Mouse (Mus musculus): ENCODE measurements around the gene Esrrg.

Esrrg gene

GRCm38 (mm10) chr1:187826140-187826539 is 217.5 kb downstream of the Esrrg start:
- no peak for DNase-seq (ENCODE audit: low read depth in 1 of 2, low spot score in 2 of 2)

GRCm38 (mm10) chr1:187826869-187827268 is 218.3 kb downstream of the Esrrg start:
- no peak for DNase-seq (ENCODE audit: low read depth in 1 of 2, low spot score in 2 of 2)

DNA sequence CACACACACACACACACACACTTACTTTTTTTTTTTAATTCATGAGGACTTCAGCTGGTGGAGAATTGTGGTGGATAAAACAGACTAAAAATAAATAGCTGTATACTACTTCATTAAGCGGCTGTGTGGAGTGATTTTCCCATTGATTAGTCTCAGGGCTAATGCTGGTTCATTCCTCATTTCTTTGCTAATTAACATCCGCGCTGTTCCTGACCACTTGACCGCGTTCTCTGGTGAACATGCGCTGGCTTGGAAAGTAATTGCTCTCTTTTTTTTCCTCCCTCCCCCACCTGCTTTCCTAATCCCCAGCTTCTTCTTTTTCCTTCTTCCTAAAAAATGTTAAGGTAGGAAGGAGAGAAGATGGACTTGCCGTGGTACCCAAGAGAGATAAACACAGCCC is 222.3 kb downstream of the Esrrg start:
- DNase-seq (ENCODE audit: low read depth in 1 of 2, low spot score in 2 of 2), result no peak

GRCm38 (mm10) chr1:187832851-187833250 is 224.3 kb downstream of the Esrrg start:
- DNase-seq (ENCODE audit: low read depth in 1 of 2, low spot score in 2 of 2), result no peak

- DNase-seq (ENCODE audit: low read depth in 1 of 2, low spot score in 2 of 2), result no peak
Observed at GRCm38 (mm10) chr1:187834576-187834975, 226.0 kb downstream of the Esrrg start.

DNA sequence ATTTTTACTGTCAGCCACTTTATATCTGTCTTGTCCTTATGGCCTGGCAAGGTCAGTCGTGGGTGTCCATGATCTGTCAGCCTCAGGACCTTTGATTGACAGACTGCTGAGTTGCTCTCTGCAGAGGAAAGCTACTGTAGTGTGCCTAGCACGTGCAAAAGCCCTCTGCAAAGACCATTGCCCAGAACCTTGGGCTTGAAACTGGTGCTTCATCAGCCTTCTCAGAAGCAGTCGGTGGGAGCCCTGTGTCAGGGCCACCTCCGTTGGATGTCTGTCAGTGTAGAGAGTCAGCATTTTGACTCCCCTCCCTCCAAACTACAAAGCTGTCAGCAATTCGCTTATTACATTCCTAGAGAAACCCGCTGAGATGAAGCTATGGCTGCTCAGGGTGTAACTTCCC is 227.8 kb downstream of the Esrrg start:
- no peak for DNase-seq (ENCODE audit: low read depth in 1 of 2, low spot score in 2 of 2)

- no peak for DNase-seq (ENCODE audit: low read depth in 1 of 2, low spot score in 2 of 2)
Observed at GRCm38 (mm10) chr1:187836876-187837275, 228.3 kb downstream of the Esrrg start.

DNA sequence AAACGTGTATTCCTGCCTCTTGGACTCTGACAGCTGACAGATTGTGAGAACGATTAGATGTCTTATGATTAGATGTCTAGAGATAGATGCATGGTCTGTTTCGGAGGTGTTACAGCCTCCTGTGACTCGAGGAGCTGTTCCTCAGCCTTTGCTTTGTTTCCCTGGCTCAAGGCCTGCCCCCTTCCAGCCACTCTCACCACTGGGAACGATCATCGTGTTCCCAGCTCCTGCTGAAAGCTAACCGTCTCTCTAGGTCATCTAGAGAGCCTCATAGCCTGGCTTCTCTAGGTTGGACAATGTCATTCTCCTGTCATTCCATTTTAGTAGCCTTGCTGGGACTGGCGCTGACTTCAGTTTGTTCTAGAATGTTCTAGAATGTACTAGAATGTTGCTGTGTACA is 233.0 kb downstream of the Esrrg start:
- DNase-seq (ENCODE audit: low read depth in 1 of 2, low spot score in 2 of 2), result no peak

DNA sequence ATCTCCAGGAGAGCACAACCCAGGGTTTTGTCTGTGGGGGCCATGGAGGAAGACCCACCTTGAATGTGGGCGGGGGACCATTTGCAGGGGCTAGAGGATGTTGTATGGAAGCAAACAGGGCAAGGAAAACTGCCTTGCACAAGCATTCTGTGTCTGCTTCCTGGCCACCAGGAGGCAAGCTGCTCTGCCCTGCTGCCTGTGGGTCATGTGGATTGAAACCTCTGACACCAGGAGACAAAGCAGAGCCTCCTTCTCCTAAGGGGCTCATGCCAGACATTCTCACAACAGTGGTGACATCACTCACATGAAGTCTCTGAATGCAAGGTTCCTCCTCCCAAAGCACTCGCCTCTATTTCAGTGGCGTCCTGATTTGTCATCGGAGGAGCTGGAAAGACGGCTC is 234.1 kb downstream of the Esrrg start:
- no peak for DNase-seq (ENCODE audit: low read depth in 1 of 2, low spot score in 2 of 2)

DNA sequence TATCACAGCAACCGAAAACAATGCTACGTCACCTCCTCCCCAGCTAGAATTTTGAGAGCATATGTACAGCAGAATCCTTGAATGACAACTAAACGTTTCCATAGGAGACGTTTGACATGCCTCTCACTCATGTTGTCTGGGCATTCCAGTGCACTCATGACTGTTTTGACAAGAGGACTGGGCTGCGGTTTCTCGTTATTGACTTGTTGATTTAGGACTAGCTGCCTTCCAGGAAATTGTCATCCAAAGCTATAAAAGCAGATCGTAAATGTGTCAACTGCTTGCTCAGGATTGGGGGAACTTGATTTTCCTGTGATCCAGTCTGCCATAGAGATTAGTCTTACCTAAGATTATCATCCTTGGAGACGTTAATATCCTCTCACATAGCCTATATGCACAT is 245.6 kb downstream of the Esrrg start:
- no peak for DNase-seq (ENCODE audit: low read depth in 1 of 2, low spot score in 2 of 2)

DNA sequence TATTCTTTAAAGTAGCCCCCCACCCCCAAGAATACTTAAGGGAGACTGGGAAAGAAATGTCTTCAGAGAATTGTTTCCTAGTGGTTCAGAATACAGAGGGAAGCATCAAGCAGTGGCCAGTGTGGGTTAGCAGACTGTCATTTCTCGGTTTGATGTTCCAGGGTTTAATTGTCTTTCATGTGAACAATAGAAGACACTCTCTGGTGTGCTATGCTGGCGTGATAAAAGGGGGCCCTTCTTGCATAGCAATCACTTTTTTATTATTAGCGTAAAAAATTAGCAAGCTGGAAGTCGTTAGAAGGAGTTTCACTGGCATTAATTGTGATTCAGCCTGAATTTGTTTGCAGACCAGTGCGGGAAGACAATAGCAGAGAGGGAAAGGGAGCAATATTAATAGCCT is 253.7 kb downstream of the Esrrg start:
- DNase-seq (ENCODE audit: low read depth in 1 of 2, low spot score in 2 of 2), result no peak

- no peak for DNase-seq (ENCODE audit: low read depth in 1 of 2, low spot score in 2 of 2)
Observed at GRCm38 (mm10) chr1:187868427-187868826, 259.8 kb downstream of the Esrrg start.

- DNase-seq (ENCODE audit: low read depth in 1 of 2, low spot score in 2 of 2), result no peak
Observed at GRCm38 (mm10) chr1:187872208-187872607, 263.6 kb downstream of the Esrrg start.

DNA sequence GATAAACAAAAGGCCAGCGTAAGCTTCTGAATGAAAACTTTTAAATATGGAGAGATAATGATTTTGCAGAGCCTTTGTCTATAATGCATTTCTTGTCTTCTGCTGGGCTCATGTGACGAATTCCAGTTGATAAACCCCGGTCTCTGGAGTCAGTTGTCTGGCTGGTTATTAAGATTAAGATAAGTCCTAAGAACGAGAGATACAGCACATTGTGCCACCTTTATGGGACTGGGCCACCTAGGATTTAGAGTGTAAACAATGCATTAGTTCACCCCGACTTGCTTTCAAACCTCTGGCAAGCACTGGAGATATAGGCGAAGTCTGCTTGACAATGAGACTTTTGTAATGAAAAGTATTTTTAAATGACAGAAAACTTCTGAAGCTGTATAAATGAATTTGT is 264.2 kb downstream of the Esrrg start:
- DNase-seq (ENCODE audit: low read depth in 1 of 2, low spot score in 2 of 2), result no peak

DNA sequence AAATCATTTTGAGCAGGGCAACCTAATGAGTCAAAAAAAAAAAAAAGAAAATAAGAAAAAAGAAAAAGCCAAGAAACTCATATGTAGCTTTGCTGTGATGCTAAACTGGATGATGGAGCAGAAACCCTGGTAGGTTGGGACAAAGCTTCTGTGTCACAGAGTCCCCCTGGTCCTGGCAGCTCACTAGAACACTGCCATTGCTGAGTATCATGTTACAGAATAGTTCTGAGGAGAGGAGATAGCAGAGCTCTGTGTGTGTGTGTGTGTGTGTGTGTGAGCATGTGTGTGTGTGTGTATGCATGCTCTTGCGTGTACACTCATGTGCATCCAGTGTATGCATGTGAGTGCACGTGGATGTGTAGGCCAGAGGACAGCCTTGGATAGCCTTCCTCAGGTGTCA is 265.2 kb downstream of the Esrrg start:
- DNase-seq (ENCODE audit: low read depth in 1 of 2, low spot score in 2 of 2), result no peak

- no peak for DNase-seq (ENCODE audit: low read depth in 1 of 2, low spot score in 2 of 2)
Observed at GRCm38 (mm10) chr1:187887270-187887669, 278.7 kb downstream of the Esrrg start.

DNA sequence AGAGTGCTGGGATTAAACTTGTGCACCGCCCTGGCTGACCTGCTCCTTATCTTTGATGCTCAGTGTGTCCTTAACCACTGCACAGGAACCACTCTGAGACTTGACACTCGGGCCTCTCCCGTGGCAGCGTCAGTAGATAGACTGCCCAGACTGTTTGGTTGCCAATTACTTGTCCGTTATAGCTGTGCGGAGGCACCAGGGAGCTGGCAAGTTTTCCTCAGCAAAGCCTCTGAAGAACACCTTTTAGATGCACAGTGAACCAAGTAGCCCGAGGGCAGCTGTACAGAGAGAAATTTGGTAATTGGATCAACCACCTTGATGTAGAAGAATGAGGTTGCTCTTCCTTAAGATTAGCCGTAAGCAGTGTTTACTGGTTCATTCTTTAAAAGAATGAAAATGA is 279.6 kb downstream of the Esrrg start:
- DNase-seq (ENCODE audit: low read depth in 1 of 2, low spot score in 2 of 2), result no peak

- DNase-seq (ENCODE audit: low read depth in 1 of 2, low spot score in 2 of 2), result no peak
Observed at GRCm38 (mm10) chr1:187889096-187889495, 280.5 kb downstream of the Esrrg start.

GRCm38 (mm10) chr1:187891262-187891661 is 282.7 kb downstream of the Esrrg start:
- no peak for DNase-seq (ENCODE audit: low read depth in 1 of 2, low spot score in 2 of 2)

DNA sequence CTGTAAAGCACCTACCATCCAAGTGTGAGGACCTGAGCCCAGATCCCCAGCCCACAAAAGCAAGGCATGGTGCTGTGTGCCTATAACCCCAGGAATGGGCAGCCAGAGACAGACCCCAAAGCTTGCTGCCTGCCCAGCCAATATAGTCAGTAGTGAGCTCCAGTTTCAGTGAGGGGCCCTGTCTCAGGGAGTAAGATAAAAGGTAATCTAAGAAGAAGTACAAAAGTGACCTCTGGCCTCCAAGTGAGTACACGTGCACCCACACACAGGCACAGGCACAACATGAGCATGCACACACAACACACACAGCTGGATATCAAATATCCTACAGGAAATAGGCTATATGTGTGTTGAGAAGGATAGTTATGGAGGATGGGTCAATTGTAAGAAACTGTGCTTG is 286.9 kb downstream of the Esrrg start:
- DNase-seq (ENCODE audit: low read depth in 1 of 2, low spot score in 2 of 2), result no peak

- no peak for DNase-seq (ENCODE audit: low read depth in 1 of 2, low spot score in 2 of 2)
Observed at GRCm38 (mm10) chr1:187896291-187896690, 287.7 kb downstream of the Esrrg start.

DNA sequence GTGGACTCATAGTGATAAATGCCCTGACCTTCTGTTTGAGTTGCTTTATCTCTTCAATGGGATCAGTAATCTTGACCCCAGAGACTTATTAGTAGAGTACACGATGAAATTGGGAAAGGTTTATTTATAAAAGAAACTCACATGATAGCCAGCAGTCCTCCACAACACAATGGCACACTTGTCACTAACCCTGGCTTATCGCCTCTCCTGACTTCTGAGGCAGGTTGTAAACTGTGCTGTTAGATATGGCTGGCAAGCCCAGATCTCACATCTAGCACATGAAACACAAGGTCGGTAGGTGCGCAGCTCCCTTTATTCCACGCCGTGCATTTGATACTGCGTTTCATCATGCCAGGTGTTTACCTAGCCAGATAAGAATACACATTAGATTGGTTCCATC is 288.3 kb downstream of the Esrrg start:
- no peak for DNase-seq (ENCODE audit: low read depth in 1 of 2, low spot score in 2 of 2)

DNA sequence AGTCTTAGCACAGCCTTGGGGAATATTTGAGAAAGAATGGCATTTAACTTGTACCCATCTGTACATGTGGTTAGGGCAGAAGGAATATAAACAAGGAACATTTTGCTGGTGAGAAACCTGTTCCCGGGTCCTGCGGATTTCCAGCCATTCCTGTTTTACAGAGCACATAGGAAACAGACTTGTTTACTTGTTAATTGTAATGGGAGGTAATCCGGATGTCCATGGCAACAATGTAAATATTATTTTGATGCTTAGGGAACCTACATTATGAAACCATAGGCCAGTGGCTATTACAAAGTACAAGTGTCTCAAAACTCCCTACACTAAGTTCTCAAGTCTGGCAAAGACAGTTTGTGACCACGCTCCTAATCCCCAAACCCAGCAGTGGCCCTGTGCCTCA is 290.9 kb downstream of the Esrrg start:
- no peak for DNase-seq (ENCODE audit: low read depth in 1 of 2, low spot score in 2 of 2)

DNA sequence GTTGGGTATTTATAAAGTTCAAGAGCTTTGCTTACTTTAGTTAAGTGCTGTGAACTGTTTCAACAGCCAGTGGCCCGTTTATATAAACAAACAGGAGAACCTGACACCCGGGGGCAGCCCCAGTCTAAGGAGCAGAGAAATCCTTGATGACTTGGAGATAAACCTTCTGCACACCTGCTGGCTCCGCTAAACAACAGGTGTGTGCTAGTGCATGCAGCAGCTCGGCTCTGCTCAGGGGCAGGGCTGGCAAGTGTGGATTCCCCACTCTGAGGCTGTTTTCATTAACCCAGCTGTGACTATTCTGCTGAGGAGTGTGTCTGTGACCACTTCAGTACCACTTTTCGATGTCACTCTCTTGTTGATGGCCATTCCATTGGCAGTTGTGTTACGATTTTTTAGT is 292.2 kb downstream of the Esrrg start:
- DNase-seq (ENCODE audit: low read depth in 1 of 2, low spot score in 2 of 2), result no peak

All from monocyte, adult 2 months (primary cell).